Mouse (Mus musculus): ENCODE results near the gene Trpc2.

Gene Trpc2

DNA sequence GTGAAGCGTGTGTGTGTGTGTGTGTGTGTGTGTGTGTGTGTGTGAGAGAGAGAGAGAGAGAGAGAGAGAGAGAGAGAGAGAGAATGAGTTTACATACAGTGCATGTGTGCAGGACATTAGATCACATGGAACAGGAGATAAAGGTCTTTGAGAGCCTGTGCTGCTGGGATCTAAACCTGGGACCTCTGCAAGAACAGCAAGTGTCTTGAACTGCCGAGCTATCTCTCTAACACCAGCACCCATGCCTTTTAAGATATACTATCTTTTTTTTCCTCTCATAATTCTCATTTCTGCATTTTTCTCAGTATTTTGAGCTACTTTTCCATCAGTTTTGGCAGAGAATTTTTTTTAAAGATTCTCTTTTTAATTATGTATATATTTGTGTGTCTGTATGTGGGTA is 20.6 kb downstream of the Trpc2 start:
- DNase-seq, result no peak

DNA sequence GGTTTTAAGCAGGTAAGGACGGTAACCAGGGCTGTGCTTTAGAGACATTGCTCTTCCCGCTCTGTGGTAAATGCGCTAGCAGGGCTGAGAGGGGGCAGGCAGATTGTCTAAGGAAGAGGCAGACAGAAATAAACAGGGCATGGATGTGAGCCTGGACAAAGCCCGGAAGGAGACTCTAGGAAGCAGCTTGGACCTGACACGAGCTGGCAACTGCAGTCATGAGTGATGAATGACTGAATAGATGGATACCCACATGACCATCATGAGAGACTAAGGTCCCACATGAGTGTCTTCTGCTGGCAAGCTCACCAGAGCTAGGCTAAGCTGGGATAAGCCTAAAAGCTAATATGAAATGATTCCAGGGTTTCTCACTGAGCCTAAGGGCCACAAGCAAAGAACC is 21.2 kb downstream of the Trpc2 start:
- peak in 1 of 2 experiments; percentile 4 for DNase-seq

DNA sequence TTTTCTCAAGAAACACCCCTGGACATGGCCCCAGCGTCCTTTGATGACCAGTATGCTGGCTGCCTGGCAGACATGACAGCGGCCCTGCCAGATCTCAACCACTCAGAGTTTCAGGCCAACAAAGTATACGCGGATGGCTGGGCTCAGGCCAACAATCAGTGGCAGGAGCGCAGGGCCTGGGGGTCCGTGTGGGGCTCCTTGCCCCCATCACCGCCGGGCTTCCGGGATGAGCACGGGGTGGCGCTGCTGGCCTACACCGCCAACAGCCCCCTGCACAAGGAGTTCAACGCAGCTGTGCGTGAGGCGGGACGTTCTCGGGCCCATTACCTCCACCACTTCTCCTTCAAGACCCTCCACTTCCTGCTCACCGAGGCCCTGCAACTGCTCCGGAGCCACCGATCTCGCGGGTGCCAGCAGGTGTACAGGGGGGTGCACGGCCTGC is 23.8 kb downstream of the Trpc2 start:
- DNase-seq, result no peak

DNA sequence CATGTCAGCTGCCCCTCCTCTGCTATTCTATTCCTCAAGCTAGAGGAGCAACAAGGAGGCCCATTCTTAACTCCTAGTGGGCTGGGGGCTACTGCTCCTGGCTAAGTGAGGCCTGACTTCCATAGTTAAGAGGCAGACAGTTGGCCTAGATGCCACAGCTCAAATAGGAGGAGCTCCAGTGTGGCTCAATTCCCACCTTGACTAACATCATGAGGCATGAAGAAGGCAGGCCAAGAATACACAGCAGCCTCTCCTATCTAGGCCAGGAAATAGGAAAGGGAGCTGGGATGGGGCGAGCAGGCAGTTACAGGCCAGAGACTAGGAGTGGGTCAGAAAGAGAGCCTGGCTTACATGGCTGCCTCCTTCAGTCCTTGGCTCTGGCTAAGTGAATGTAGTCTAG is 25.3 kb downstream of the Trpc2 start:
- DNase-seq, result no peak

DNA sequence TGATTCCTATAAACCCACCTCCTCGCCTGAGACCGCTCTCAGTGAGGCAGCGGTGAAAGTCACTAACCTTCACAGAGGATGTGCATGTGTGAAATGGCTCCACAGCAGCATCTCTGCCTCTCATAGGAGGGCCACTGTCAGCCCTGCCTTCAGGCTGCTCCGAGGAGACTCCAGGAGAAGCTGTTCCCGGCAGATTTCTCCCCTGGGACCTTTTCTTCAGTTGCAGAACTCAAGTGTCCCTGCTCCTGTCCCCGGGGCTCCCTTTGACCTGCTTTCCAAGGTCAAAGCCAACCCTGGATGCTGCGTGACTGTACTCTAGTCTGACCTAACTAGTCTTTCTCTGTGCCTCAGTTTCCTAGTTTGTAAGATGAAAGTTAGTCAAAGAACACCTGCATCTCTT is 26.3 kb downstream of the Trpc2 start, which contains the start of gene Art5:
Art5 (minus strand) TSS at position 319 of the 400 bp plus-strand sequence.
- no peak for DNase-seq

DNA sequence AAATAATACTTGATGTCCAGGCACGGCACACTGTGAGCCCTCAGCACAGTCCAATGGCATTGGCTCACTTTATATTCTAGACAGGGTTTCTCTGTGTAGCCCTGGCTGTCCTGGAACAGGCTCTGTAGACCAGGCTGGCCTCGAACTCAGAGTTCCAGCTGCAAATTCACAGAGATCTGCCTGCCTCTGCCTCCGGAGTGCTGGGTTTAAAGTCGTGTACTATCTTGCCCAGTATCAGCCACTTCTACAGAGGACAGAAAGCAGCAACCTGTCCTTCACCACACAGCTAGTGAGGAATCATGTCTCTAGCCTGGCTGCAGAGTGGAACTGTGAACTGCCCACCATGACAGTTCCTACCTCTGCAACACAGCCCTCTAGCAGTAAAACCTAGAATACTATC is 26.8 kb downstream of the Trpc2 start:
- DNase-seq, result no peak

DNA sequence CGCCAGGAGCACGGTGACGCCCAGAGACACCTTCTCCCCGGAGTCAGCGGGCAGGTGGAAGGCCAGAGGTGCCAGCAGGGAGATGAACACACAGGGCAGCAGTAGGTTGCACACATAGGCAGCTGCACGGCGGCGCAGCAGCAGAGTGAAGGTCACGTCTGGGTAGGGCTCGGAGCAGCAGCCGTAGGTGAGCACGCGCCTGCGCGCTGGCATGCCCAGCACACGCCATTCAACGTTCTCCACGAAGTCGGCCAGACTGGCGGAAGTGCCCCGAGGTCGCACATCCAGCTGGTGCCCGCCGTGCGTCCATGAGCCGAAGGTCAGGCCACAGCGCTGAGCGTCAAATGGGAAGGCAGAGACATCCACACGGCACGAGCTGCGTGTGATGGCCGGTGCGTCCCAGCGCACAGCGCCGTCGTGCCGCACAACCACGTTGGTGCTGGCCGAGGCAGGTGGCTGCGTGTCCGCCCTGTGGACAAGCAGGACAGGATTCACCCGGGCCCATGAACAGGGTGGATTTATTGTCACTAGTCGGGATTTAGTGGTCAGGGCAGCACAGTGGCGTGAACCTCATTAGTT is 30.3 kb downstream of the Trpc2 start:
- no peak for DNase-seq

DNA sequence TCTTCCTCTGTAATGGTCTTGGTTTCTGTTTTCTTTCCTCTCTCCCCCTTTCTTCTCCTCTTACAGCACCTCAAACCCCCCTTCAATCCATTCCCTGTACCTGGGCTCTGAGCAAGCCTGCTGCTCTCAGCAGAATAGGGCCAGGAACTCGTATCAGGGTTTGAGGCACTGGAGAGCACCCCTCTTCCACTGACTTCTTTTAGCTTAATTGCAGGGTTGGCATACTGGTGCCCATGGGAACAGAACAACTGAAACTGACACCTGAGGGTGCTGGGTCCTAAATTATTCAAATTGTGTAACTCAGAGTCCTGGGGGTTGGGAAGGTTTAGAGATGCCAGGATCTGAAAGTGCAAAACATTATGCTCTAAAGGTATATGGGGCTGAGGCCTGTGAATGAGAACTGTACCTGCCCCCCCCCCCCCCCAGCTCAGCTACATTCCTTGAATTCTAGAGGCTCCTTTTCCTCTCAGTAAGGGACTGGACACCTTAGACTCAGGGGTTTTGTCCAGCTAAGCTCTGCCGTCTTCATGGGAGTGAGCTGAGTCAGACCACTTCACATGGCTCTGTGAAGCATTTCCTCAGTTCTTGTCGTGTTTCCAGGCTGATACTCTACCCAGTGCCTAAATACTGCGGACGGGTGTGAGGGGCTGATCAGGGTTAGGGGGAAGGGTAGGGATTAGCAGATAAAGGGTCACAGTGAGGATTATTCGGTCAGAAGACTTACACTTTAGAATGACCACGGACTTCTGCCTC is 33.8 kb downstream of the Trpc2 start, which contains the start of gene Chrna10:
Chrna10 (minus strand) TSS at position 250 of the 753 bp plus-strand sequence.
- no peak for DNase-seq

DNA sequence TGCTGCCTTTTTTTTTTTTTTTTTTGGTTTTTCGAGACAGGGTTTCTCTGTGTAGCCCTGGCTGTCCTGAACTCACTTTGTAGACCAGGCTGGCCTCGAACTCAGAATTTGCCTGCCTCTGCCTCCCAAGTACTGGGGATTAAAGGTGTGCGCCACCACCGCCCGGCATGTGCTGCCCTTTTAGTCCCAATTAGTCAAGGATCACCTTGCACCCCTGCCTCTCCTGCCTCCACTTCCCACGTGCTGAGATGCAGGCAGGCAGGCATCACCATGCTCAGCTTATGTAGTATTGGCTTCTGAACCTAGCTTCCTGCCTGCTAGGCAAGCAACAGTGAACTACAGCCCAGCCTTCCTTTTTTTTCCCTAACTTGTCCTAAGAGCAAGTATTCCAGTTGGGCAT is 34.5 kb downstream of the Trpc2 start:
- no peak for DNase-seq

DNA sequence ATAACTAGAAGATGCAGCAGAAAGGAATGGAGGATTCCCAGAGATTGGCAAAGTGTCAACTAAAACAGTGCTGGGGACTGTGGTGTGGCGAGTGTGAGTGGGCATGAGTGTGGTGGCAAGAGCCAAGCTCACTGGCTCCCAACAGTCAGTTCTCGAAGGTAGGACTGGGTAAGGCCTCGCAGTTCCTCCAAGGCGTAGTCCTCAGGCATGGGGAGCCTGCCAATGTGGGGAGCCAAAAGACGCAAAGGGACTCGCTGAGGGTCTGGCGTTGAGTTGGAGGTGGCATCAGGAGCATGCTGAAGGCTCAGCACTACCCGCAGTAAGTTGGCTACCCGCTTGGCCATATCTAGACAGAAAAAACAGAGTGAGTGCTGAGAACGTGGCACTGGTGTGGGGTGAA is 37.4 kb downstream of the Trpc2 start:
- no peak for DNase-seq

DNA sequence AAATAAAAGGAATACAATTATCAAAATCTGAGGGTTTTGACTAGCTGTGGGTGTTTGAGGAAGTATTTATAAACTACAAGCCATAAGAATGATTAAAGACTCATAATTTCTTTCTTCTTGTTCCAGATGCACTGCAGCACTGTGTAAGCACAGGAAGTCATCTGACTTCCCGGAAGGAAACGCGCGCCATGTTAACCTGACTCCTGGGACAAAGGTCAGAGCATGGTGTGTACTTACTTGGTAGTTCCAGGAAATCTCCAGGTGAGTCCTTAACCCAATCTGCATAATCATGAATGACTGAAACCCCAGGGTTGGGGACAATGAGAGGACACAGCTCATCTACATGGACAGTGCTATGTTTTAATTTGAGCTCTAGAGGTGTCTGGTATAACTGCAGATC is 49.5 kb downstream of the Trpc2 start:
- DNase-seq, result peak in 1 of 2 experiments; percentile 18

DNA sequence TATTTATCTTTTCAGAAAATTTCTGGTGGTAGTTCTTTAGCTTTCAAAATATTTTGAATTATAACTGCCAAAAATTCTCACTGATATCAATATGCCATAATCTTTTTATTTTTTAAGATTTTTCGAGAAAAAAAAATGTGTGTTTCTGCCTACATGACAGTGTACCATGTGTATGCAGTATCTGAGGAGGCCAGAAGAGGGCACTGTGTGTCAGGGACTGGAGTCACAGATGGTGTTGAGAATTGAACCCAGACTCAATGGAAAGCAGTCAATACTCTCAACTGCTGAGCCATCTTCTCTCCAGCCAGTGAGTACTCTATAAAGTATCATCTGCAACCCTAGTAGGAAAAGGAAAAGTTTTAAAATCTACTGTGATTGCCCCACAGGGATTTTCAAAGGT is 54.5 kb downstream of the Trpc2 start:
- peak in 1 of 2 experiments; percentile 29 for DNase-seq

DNA sequence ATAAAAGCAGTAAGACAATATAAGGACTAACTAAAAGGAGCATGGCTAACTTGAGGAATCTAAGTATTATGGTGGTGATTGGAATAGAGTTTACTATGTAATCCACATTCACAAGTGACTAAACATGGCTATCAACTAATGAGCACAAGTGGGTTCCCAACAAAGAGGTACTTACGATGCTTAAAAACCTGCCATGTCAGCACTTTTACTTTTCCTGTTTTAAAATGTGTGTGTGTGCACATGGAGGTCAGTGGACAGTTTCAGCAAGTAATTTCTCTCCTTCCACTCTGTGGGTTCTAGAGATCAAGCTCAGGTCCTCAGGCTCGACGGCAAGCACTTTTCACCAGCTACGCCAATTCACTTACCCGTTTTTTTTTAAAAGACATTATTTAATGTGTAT is 55.0 kb downstream of the Trpc2 start:
- DNase-seq, result no peak

Measured in kidney, adult 8-10 months (tissue).